ENCODE assay signal across 8 mouse cellular contexts in genomic region chr11:119252854-119253541, GRCm38 (mm10). TPM values are rescaled to one million over a fixed set of nuclear protein-coding genes. Genes with fewer than 3 reads are reported as not detected.
DNase-seq lines count a peak whose midpoint lies in the region; ATAC-seq and TF ChIP-seq lines count a peak whose summit lies in the region.

No protein-coding gene starts in this region.

- no peaks in the 10 kb centered on the region for H3K9me3 ChIP-seq in limb, embryonic 12.5 days
- H3K9me3 ChIP-seq in midbrain, embryonic 16.5 days (replicated peaks; ENCODE audit: control insufficient read depth, low read length, poor library complexity, severe bottlenecking) = no peaks in the 10 kb centered on the region

- peaks cover 4% of the 10 kb centered on the region; the same call in 1 of the 2 replicates for H3K4me1 ChIP-seq in cerebellum, adult 2 months (ENCODE audit: control insufficient read depth, insufficient read depth, low read length)
- H3K4me1 ChIP-seq in limb, embryonic 12.5 days (replicated peaks) = peaks cover 43% of the 10 kb centered on the region
- peaks cover 17% of the 10 kb centered on the region for H3K4me1 ChIP-seq in midbrain, embryonic 16.5 days (ENCODE audit: control insufficient read depth, insufficient read depth, low read length)

- peak overlapping the region; percentile 40 for H3K9ac ChIP-seq in limb, embryonic 12.5 days (replicated peaks)
- H3K9ac ChIP-seq in midbrain, embryonic 16.5 days (ENCODE audit: low read depth, low read length) = peak overlapping the region; percentile 51

- peak; percentile 69 for ATAC-seq in limb, embryonic 12.5 days (ENCODE audit: insufficient number of reproducible peaks, insufficient read depth, low FRiP score, low TSS enrichment, low read depth)
- ATAC-seq in midbrain, embryonic 16.5 days = peak; percentile 79

- H3K27ac ChIP-seq in cerebellum, adult 2 months (ENCODE audit: insufficient read depth, low read length) = no peak overlapping the region
- peak overlapping the region; percentile 53 for H3K27ac ChIP-seq in limb, embryonic 12.5 days
- H3K27ac ChIP-seq in midbrain, embryonic 16.5 days (ENCODE audit: low read length) = peak overlapping the region; percentile 67

- peak overlapping the region; percentile 56 for H3K4me2 ChIP-seq in limb, embryonic 12.5 days
- peak overlapping the region; percentile 55 for H3K4me2 ChIP-seq in midbrain, embryonic 16.5 days (ENCODE audit: low read length)

- TF ChIP-seq CTCF in cerebellum, adult 2 months (IDR thresholded peaks at IDR 0.05; ENCODE audit: borderline replicate concordance, insufficient read depth, low read depth, low read length) = peak; percentile 70

- no peaks in the 10 kb centered on the region for H3K36me3 ChIP-seq in limb, embryonic 12.5 days
- H3K36me3 ChIP-seq in midbrain, embryonic 16.5 days (ENCODE audit: control insufficient read depth, insufficient read depth, low read length) = no peaks in the 10 kb centered on the region

- 12% methylated on average over 22 of the region's 22 CpGs for WGBS in cerebellum, adult 2 months
- 6% methylated on average over 22 of the region's 22 CpGs for WGBS in limb, embryonic 12.5 days
- 3% methylated on average over 21 of the region's 22 CpGs for WGBS in midbrain, embryonic 16.5 days

- no peak overlapping the region for H3K4me3 ChIP-seq in cerebellum, adult 2 months (replicated peaks; ENCODE audit: insufficient read depth, low read depth, low read length)
- peak overlapping the region; percentile 30 for H3K4me3 ChIP-seq in limb, embryonic 12.5 days (replicated peaks)
- peak overlapping the region; percentile 31 for H3K4me3 ChIP-seq in midbrain, embryonic 16.5 days (ENCODE audit: low read depth, low read length)

- H3K27me3 ChIP-seq in cerebellum, adult 2 months (ENCODE audit: control insufficient read depth, insufficient read depth, low read length) = no peaks in the 10 kb centered on the region
- H3K27me3 ChIP-seq in limb, embryonic 12.5 days = no peaks in the 10 kb centered on the region; the same call in 1 of the 2 replicates
- no peaks in the 10 kb centered on the region for H3K27me3 ChIP-seq in midbrain, embryonic 16.5 days (ENCODE audit: control insufficient read depth, insufficient read depth, low read depth, low read length)

- TF ChIP-seq POLR2A in cerebellum, adult 2 months (IDR thresholded peaks at IDR 0.05; ENCODE audit: borderline replicate concordance, insufficient read depth, low read length) = no peak

- DNase-seq in cerebellum, adult 2 months = peak; percentile 55 to 66
- DNase-seq in cerebellum, adult 11-12 months = no peak
- peak; percentile 60 for DNase-seq in right cerebral cortex, postnatal 4 days
- no peak for DNase-seq in right cerebral cortex, adult 18-20 months
- DNase-seq in forelimb bud, embryonic 11.5 days (ENCODE audit: low read depth, low spot score) = peak; percentile 54
- DNase-seq in frontal cortex, postnatal 25 days (ENCODE audit: low spot score in 2 of 2) = no peak

RNA-seq across cellular contexts. Expression of gene Gaa, which starts 14.7 kb away (rescaled TPM):
- polyA plus RNA-seq in cerebellum, adult 2 months (2012; rRNA removed) = 233 and 246 TPM in 2 replicates
- 39.4 and 43.4 TPM in 2 replicates for polyA plus RNA-seq in limb, embryonic 12.5 days (2016; fragmentation: Nextera tagmentation; extraction: Ambion mirVana)
- polyA plus RNA-seq in midbrain, embryonic 16.5 days (2015; fragmentation: Nextera tagmentation; extraction: Ambion mirVana) = 102 and 120 TPM in 2 replicates

RNA-seq across cellular contexts. Expression of gene Ccdc40, which starts 24.6 kb away (rescaled TPM):
- polyA plus RNA-seq in cerebellum, adult 2 months (2012; rRNA removed) = 1.9 and 2.4 TPM in 2 replicates
- polyA plus RNA-seq in limb, embryonic 12.5 days (2016; fragmentation: Nextera tagmentation; extraction: Ambion mirVana) = 8.7 and 8.8 TPM in 2 replicates
- 18.0 and 20.1 TPM in 2 replicates for polyA plus RNA-seq in midbrain, embryonic 16.5 days (2015; fragmentation: Nextera tagmentation; extraction: Ambion mirVana)

RNA-seq across cellular contexts. Expression of gene Tbc1d16, which starts 24.7 kb away (rescaled TPM):
- 32.5 and 37.8 TPM in 2 replicates for polyA plus RNA-seq in cerebellum, adult 2 months (2012; rRNA removed)
- 17.4 and 22.2 TPM in 2 replicates for polyA plus RNA-seq in limb, embryonic 12.5 days (2016; fragmentation: Nextera tagmentation; extraction: Ambion mirVana)
- polyA plus RNA-seq in midbrain, embryonic 16.5 days (2015; fragmentation: Nextera tagmentation; extraction: Ambion mirVana) = 47.7 and 56.7 TPM in 2 replicates

RNA-seq across cellular contexts. Expression of gene Eif4a3, which starts 46.9 kb away (rescaled TPM):
- 120 and 133 TPM in 2 replicates for polyA plus RNA-seq in cerebellum, adult 2 months (2012; rRNA removed)
- polyA plus RNA-seq in limb, embryonic 12.5 days (2016; fragmentation: Nextera tagmentation; extraction: Ambion mirVana) = 390 and 396 TPM in 2 replicates
- 228 and 237 TPM in 2 replicates for polyA plus RNA-seq in midbrain, embryonic 16.5 days (2015; fragmentation: Nextera tagmentation; extraction: Ambion mirVana)

RNA-seq across cellular contexts. Expression of gene Card14, which starts 54.6 kb away (rescaled TPM):
- polyA plus RNA-seq in cerebellum, adult 2 months (2012; rRNA removed) = 0.18 and 0.43 TPM in 2 replicates
- 0.27 and 0.56 TPM in 2 replicates for polyA plus RNA-seq in limb, embryonic 12.5 days (2016; fragmentation: Nextera tagmentation; extraction: Ambion mirVana)
- polyA plus RNA-seq in midbrain, embryonic 16.5 days (2015; fragmentation: Nextera tagmentation; extraction: Ambion mirVana) = 0.29 and 0.38 TPM in 2 replicates

Comparison
In these comparisons a context has a peak if more than half of its experiments do, and no peak if none do; other contexts are left out.
1. DNase-seq: peak in cerebellum, adult 2 months (2 of 2), right cerebral cortex, postnatal 4 days (single experiment) and forelimb bud, embryonic 11.5 days (single experiment); none in cerebellum, adult 11-12 months (single experiment), right cerebral cortex, adult 18-20 months (single experiment) and frontal cortex, postnatal 25 days (0 of 2).